Mouse (Mus musculus): ENCODE data around the gene Rgs8.

The Rgs8 gene

GRCm38 (mm10) chr1:153675591-153675990 is 22.8 kb downstream of the Rgs8 start:
- DNase-seq, result no peak

- no peak for DNase-seq
These were observed 24.8 kb downstream of the Rgs8 start for GRCm38 (mm10) chr1:153677635-153678034.

- DNase-seq, result peak; percentile 93
These were observed 26.3 kb downstream of the Rgs8 start for GRCm38 (mm10) chr1:153679147-153679546.

GRCm38 (mm10) chr1:153679653-153680052 is 26.8 kb downstream of the Rgs8 start:
- DNase-seq, result no peak

GRCm38 (mm10) chr1:153680363-153680762 is 27.5 kb downstream of the Rgs8 start:
- DNase-seq, result no peak

GRCm38 (mm10) chr1:153681036-153681435 is 28.2 kb downstream of the Rgs8 start:
- DNase-seq, result no peak

- DNase-seq, result no peak
These were observed 30.4 kb downstream of the Rgs8 start for GRCm38 (mm10) chr1:153683190-153683589.

- no peak for DNase-seq
These were observed 32.8 kb downstream of the Rgs8 start for GRCm38 (mm10) chr1:153685630-153686029.

GRCm38 (mm10) chr1:153692526-153692925 is 39.7 kb downstream of the Rgs8 start:
- no peak for DNase-seq

- no peak for DNase-seq
These were observed 41.7 kb downstream of the Rgs8 start for GRCm38 (mm10) chr1:153694372-153695120.

- no peak for DNase-seq
These were observed 42.6 kb downstream of the Rgs8 start for GRCm38 (mm10) chr1:153695398-153695797.

- no peak for DNase-seq
These were observed 43.3 kb downstream of the Rgs8 start for GRCm38 (mm10) chr1:153696093-153696492.

- no peak for DNase-seq
These were observed 43.7 kb downstream of the Rgs8 start for GRCm38 (mm10) chr1:153696541-153696940.

GRCm38 (mm10) chr1:153697581-153698251 is 44.9 kb downstream of the Rgs8 start:
- DNase-seq, result no peak

- DNase-seq, result no peak
These were observed 45.7 kb downstream of the Rgs8 start for GRCm38 (mm10) chr1:153698311-153699084.

GRCm38 (mm10) chr1:153700448-153701063 is 47.7 kb downstream of the Rgs8 start:
- no peak for DNase-seq

- DNase-seq, result no peak
These were observed 48.6 kb downstream of the Rgs8 start for GRCm38 (mm10) chr1:153701461-153701860.

GRCm38 (mm10) chr1:153702166-153702852 is 49.5 kb downstream of the Rgs8 start:
- no peak for DNase-seq

GRCm38 (mm10) chr1:153702853-153703410 is 50.1 kb downstream of the Rgs8 start:
- no peak for DNase-seq

- no peak for DNase-seq
These were observed 50.7 kb downstream of the Rgs8 start for GRCm38 (mm10) chr1:153703445-153703991.

- DNase-seq, result no peak
These were observed 51.3 kb downstream of the Rgs8 start for GRCm38 (mm10) chr1:153704174-153704573.

GRCm38 (mm10) chr1:153704996-153705395 is 52.2 kb downstream of the Rgs8 start:
- DNase-seq, result no peak

All from kidney, adult 9 months (tissue).